Comparison of ENCODE assay signal across 18 mouse cellular contexts in the genomic region with DNA sequence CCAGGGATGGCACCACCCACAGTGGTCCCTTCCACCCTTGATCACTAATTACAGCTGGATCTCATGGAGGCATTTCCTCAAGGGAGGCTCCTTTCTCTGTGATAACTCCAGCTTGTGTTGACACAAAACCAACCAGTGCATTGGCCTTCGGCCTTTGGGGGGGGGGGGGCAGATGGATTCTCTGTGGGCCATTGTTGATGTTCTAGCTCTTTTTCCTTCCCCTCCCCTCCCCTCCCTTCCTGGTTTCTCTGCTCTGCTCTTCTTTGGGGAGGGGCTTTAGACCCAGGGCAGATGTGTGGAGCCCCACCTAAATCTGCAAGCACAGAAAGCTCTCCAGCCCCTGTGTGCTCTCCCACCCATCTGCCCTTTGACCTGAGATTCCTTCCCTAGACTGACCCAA.
"Had no signal": no experiment of that assay in that cellular context is flagged by ENCODE, and none has a peak within 500 bp of the region (broad histone marks: within the 10 kb centered on the region; RNA-seq: fewer than 3 reads in every experiment).

No protein-coding gene starts in this region.

- ATAC-seq: liver, postnatal 0 days; lung, postnatal 0 days; midbrain, embryonic 13.5 days; midbrain, embryonic 15.5 days had no signal

- H3K27me3 ChIP-seq: liver, embryonic 15.5 days; lung, embryonic 15.5 days; megakaryocyte, embryonic 14.5 days; midbrain, embryonic 13.5 days; midbrain, embryonic 15.5 days; neural tube, embryonic 12.5 days; stomach, embryonic 15.5 days had no signal

- H3K9ac ChIP-seq: liver, embryonic 15.5 days; liver, postnatal 0 days; lung, embryonic 15.5 days; midbrain, embryonic 13.5 days; midbrain, embryonic 15.5 days; neural tube, embryonic 12.5 days; stomach, embryonic 15.5 days had no signal

- H3K4me3 ChIP-seq: liver, embryonic 15.5 days; lung, embryonic 15.5 days; megakaryocyte, embryonic 14.5 days; midbrain, embryonic 13.5 days; midbrain, embryonic 15.5 days; neural tube, embryonic 12.5 days; stomach, embryonic 15.5 days had no signal

- H3K9me3 ChIP-seq: liver, embryonic 15.5 days; lung, embryonic 15.5 days; midbrain, embryonic 13.5 days; midbrain, embryonic 15.5 days; neural tube, embryonic 12.5 days; stomach, embryonic 15.5 days had no signal

- H3K27ac ChIP-seq: liver, embryonic 15.5 days; lung, embryonic 15.5 days; macrophage; midbrain, embryonic 13.5 days; midbrain, embryonic 15.5 days; neural tube, embryonic 12.5 days; stomach, embryonic 15.5 days; stomach, postnatal 0 days had no signal

- DNase-seq: liver, postnatal 0 days; lung, adult 2 months; lung, postnatal 14 days; lung, postnatal 36 days; right cerebral cortex, postnatal 14 days; thymus, adult 2 months; thymus, postnatal 25 days had no signal

- H3K4me1 ChIP-seq: liver, embryonic 15.5 days; lung, embryonic 15.5 days; midbrain, embryonic 13.5 days; midbrain, embryonic 15.5 days; neural tube, embryonic 12.5 days; stomach, embryonic 15.5 days had no signal

- H3K4me2 ChIP-seq: liver, embryonic 15.5 days; lung, embryonic 15.5 days; midbrain, embryonic 11.5 days; midbrain, embryonic 13.5 days; midbrain, embryonic 15.5 days; neural tube, embryonic 12.5 days; stomach, embryonic 15.5 days had no signal
